Mouse (Mus musculus) cerebellum, adult 18-20 months (tissue): ENCODE measurements around the gene Sgta.
"Not testable (repeated sequence)": the region's sequence is repeated elsewhere in the genome, so short reads cannot be mapped to it uniquely, and the experiment has no call there.

Source experiments
- DNase-seq, 2 experiments: peaks; one replicate each; pipeline ENCODE4 v3.0.0; 2021

Sgta gene

GRCm38 (mm10) chr10:81057406-81058130 lies 2.4 kb downstream of the Sgta start:
- no peak for DNase-seq

DNA sequence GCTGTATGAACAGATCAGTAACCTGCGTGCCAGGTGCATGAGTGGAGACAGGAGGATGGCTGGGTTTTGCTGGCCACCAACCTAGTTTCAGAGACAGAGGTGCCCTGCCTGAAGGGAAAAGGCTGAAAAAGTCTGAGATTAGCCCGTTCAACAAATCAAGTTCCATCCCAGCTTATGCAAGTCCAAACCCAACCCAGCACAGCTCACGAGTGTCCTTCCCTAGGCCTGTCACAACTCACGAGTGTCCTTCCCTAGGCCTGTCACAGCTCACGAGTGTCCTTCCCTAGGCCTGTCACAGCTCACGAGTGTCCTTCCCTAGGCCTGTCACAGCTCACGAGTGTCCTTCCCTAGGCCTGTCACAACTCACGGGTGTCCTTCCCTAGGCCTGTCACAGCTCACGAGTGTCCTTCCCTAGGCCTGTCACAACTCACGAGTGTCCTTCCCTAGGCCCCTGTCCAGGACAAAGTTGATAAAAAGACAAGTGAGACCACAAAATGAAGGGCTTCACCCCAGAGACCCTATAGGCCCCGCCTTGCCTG lies 4.1 kb downstream of the Sgta start:
- not testable (repeated sequence) for DNase-seq

- no peak for DNase-seq
Measured at GRCm38 (mm10) chr10:81055169-81055568, 4.8 kb downstream of the Sgta start.

DNA sequence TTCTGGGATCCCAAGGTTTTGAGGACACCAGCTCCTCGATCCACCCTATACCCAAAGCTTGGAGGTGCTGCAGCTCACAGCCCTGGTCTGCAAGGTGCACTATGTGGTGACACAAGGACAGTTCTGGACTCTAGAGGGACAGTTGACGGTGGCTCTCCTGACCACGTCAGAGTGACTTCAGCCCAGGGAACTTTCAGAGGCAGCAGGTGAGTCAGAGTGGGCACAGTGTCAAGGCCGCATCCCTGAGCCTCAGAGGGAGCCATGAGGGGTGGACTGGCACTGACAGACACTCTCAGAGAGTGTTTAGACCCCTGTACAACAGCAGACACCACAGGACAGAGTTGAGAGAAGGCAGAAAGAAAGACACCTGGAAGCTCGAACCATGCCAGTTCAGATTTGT lies 7.4 kb downstream of the Sgta start:
- no peak for DNase-seq

- DNase-seq, result no peak
Measured at GRCm38 (mm10) chr10:81051133-81051532, 8.8 kb downstream of the Sgta start.

DNA sequence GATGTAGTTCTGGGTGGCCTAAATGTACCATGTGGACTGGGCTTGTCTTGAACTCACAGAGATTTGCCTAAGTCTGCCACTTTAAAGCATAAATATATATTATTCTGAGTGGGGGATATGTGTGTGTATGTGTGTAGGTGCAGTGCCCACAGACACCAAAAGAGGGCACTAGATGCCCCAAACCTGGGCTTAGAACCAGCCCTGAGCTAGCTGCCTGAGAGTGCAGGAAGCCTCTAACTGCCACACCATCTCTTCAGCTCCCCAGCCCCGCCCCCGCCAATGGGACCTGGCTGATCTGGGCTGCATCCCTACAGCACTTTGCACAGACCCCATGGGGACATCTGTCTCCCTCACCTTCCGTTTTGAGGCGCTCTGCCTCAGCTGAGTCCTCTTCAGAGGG lies 9.3 kb downstream of the Sgta start:
- DNase-seq, result no peak

- DNase-seq, result not testable (repeated sequence)
Measured at GRCm38 (mm10) chr10:81045246-81045645, 14.7 kb downstream of the Sgta start.

- DNase-seq, result peak; percentile 79 to 86
Measured at GRCm38 (mm10) chr10:81041458-81042175, 18.4 kb downstream of the Sgta start.

- peak; percentile 96 to 100 for DNase-seq
Measured at GRCm38 (mm10) chr10:81036988-81037580, 22.9 kb downstream of the Sgta start, which contains the start of gene Slc39a3. TSS of gene Slc39a3 (minus strand) at chr10:81037426.

DNA sequence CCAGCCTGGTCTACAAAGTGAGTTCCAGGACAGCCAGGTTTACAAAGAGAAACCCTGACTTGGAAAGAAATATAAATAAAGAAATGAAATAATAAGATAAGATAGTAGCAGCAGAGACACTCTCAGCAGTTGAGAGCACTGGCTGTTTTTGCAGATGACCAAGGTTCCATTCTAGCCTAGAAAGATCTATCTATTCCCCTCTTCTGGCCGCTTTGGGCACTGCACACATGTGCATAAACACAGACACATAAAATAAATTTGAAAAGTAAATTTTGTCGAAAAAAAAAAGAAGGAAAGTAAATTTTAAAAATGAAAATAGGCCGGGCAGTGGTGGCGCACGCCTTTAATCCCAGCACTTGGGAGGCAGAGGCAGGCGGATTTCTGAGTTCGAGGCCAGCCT lies 23.7 kb downstream of the Sgta start:
- DNase-seq, result peak in 1 of 2 experiments; percentile 48

GRCm38 (mm10) chr10:81033586-81033985 lies 26.4 kb downstream of the Sgta start:
- no peak for DNase-seq

DNA sequence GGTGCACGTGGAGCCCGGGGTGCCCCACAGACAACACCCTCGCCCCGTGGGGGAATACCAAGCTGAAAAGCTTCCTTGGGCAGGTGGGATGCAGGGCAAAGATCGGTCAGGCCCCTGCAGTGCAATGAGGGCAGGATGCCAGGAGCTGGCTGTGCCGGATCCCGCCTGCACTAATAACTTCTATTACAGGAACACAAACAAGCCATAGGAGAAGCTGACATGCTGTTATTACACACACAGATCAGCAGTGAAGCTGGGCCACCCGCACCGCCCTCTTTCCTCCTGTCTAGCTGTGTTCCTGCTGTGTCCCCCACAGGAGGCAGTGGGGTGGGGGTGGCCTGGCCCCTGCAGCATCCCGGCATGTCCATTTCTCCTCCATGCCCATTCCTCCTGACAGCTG lies 30.9 kb downstream of the Sgta start:
- DNase-seq, result no peak

DNA sequence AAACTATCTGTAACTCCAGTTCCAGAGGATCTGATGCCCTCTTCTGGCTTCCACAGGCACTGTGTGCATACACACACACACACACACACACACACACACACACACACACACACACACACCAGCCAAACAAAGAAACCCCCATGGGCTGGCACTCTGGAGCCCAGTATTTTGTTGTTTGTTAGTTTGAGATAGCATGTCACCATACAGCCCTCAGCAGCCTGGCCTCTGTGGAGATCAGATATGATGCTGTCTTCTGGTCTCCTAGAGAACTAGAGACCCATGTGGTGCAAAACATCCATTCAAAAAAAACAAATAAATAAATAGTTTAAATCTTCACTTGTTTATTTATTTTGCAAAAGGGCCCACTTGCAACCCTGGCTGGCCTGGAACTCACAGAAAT lies 31.8 kb downstream of the Sgta start:
- DNase-seq, result no peak

- peak; percentile 81 to 89 for DNase-seq
Measured at GRCm38 (mm10) chr10:81027331-81027730, 32.6 kb downstream of the Sgta start.

DNA sequence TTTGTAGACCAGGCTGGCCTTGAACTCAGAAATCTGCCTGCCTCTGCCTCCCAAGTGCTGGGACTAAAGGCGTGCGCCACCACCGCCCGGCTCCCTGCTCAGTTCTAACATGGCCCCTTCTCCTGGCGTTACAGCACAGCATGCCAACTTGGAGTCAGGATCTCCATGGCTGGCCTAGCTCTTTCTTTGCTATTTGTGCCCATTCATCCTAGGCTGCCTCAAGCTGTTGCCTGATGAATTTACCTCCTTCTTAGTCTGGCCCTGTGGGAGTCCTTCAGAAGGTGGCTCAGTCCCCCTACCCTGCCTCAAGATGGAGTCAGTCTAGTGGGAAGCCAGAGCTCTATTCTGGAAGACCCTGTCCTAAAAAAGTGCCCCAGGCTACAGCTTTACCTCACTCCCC lies 33.1 kb downstream of the Sgta start:
- DNase-seq, result no peak

DNA sequence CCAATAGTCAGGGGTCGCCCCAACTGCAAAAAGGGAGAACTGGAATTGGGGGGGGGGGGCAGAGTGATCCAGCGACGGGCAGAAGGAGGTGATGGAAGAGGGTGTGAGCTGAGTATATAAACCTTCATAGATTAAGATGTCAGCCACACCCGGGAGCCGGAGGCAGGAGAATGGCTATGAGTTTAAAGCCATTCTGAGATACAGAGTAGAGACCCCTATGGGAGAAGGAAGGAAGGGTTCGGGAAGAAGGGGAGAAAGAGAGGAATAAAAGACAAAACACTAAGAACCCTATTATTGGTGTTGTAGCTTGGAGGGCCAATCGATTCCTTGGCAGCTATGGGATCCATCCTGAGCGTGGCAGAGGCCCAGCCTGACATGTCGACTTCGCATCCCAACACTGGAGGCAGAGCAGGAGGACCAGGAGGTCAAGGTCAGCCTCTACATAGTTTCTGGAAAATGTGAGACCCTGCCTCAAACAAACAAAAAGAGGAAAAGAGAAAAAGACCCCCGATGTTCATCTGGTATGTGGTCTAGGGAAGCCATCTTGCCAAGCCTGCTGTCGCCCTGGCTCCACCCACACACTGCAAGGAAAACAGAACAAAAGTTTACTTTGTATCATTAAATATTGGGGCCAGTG lies 34.2 kb downstream of the Sgta start, which contains the start of gene Diras1:
TSS of gene Diras1 (minus strand) at position 24 of the 637 bp plus-strand sequence.
- DNase-seq, result no peak

- peak; percentile 51 to 68 for DNase-seq
Measured at GRCm38 (mm10) chr10:81025047-81025621, 34.8 kb downstream of the Sgta start.

GRCm38 (mm10) chr10:81024346-81024937 lies 35.5 kb downstream of the Sgta start:
- peak in 1 of 2 experiments; percentile 38 for DNase-seq

GRCm38 (mm10) chr10:81022744-81023143 lies 37.2 kb downstream of the Sgta start:
- peak in 1 of 2 experiments; percentile 58 for DNase-seq

DNA sequence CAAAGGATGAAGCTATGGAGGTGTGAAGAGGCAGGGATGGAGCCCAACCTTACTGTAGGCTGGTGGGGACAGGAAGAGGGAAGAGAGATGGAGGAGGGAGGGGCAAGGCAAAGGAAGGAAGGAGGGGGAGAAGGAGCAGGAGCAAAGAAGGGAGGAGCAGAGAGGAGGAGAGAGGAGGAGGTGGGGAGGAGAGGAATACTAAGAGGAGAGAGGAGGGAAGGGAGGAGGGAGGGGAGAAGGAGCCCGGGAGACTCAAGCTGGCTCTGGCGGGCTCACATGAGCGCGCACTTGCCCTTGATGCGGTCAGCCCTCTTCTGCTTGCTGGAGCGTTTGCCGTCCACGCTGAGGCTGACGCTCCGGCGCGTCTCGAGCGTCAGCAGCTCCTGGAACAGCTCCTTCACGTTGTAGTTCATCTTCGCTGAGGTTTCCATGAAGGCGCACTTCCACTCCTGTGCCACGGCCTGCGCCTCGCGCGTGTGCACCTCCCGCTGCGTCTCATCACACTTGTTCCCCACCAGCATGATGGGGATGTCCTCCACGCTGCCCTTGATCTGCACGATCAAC lies 38.4 kb downstream of the Sgta start:
- no peak for DNase-seq

GRCm38 (mm10) chr10:81020207-81020606 lies 39.8 kb downstream of the Sgta start:
- peak in 1 of 2 experiments; percentile 16 for DNase-seq

DNA sequence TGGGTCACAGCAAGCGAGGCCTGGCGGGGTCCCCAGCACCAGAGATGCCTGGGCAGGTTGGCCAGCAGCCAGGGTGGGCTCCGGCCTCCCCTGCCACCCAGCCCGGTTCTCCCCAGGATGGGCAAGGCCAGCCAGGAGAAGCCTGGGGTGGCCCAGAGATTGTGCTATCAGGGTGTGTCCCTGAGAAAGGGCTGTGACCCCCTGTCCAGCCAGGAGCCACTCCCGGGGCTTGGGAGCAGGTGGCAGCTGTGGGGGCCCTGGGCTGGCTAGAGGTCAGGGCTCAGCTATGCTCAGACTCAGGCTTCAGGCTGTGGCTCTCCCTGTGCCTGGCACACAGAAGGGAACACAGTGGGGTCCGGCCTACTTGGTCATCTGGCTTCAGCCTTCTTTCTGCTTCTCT lies 40.3 kb downstream of the Sgta start:
- peak in 1 of 2 experiments; percentile 42 for DNase-seq
